Mouse (Mus musculus): ENCODE results near the gene Prex1.
A peak's percentile ranks its signal among the peaks of the same experiment; 100 is the strongest.
"Not testable (repeated sequence)": the region's sequence is repeated elsewhere in the genome, so short reads cannot be mapped to it uniquely, and the experiment has no call there.

Prex1 gene

DNA sequence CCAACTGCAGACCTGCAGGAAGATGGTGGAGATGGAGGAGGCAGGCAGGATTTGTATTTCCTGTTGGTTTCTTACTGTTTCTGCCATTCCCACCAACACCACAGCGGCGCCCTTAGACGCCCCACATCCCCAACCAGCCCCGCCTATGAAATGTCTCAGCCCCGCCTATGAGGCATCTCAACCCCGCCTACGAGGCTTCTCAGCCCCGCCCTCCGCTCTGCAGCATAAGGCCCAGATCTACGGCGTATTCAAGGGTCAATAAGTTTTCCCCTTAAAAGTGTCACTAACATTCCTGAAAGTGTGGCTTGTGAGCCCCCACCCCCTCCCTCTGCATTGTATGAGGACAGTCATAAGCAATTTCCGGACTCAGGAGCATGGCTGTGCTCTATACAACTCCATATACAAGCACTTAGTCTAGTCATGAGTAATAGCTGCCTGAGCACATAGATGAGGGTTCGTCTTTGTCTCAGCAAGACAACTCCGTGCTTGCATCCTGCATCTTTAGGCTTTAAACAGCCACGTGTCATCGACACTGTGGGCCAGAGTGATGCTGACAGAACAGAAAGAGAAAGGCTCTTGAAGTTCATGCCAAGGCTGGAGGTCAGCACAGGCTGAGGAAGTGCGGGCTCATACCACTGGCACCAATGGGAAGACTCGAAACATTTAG, 160.0 kb downstream of the Prex1 start:
- DNase-seq = no peak

DNA sequence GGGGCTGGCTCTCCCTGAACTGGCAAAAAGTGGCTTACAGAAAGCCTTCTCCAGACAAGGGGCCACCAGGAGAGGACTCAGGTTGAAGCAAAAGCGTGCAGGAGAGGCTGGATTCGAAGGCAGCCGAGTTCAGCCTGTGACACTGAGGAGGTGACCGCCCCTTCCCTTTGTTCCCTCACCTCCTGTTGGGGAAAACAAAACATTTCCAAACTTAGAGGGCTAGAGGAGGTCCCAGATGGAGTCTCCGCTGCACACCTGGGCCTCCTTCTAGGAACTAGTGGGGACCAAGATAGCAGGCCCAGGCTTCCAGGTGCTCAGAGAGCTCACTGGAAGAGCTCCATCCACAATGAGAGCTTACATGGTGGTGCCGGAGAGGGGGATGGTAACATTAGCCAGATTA, 161.0 kb downstream of the Prex1 start:
- no peak for DNase-seq

DNA sequence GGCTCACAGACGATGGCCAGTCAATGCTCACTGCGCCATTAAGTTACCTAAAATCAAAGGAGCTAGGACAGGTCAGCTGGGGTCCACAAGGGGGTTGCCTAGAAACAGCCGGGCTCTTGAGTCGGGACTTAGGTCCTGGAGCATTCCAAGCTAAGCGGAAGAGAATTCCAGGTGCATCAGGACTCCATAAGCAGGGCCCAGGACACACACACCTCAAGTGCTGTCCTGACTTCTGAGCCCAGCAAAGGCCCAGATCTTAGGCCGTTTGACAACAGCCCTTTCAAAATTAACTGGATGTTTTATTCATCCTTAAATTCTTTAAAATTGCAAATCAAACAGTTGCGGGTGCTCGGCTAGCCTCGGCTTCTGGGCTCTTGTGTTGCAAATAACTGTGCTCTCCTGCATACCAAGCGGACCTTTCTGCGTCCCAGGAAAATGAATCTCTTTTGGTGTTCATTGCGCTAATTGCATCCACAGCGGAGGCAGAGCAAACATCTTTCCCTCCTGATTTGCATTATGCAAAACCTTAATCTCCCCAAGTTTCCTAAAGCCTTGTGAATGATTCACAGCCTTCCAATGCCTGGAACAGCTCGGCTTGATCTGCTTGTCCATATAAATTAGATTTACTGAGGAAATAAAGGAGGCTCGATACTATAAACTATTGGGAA, 161.7 kb downstream of the Prex1 start:
- no peak for DNase-seq

DNA sequence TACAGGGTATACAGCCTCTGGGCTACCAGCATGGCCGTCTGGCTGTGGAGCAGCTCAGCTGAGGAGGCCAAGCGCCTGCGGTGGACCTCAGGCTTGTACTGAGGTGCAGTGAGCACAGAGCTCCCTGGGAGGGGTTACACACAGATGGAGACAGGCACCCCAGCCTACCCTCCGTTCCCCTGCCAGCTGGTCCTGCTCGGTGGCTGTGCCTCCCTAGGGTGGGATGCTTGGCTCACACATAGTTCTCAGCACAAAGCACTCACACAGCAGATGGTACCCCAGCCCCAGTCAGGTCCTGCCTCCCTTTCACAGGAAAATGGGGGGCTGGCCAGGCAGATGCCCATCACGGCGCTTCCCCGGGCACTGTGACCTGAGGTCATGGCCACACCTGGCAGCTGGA, 163.8 kb downstream of the Prex1 start:
- no peak for DNase-seq

DNA sequence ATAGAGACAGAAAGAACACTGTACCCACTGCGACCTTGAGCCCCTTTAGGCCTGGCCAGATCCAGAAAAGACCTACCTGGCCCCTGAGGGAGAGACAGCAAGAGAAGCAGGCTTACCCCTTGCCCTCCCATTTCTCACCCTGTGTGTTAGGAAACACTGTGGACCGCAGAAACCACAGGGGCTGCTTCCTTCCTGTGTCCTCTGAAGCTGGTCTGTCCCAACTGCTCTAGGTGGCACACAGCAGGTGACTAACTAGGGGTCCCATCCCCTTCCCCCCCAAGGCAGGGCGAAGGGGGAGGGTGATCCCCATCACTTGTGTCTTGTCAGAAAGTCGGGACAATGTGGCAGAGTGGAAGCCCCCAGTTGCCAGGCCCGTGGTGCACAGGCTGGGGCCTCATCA, 164.6 kb downstream of the Prex1 start:
- no peak for DNase-seq

DNA sequence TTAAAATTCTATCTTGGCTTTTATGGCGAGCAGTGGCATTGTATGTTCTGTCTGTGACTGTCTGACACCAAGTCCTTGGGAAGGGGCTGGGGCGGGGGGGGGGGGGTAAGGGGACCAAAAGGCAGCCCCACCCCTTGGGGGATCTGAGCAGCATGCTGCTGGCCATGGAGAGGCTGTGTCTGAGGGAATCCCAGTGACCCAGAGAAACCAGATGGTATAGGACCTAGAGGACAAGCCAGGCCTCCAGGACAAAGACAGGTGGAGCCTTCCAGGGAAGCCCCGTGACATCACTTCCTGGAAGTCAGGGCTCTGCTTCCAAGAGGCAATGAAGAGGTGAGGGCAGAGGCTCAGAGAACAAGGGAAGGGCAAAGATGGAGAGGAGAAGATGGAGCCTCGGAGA, 168.1 kb downstream of the Prex1 start:
- DNase-seq = no peak

DNA sequence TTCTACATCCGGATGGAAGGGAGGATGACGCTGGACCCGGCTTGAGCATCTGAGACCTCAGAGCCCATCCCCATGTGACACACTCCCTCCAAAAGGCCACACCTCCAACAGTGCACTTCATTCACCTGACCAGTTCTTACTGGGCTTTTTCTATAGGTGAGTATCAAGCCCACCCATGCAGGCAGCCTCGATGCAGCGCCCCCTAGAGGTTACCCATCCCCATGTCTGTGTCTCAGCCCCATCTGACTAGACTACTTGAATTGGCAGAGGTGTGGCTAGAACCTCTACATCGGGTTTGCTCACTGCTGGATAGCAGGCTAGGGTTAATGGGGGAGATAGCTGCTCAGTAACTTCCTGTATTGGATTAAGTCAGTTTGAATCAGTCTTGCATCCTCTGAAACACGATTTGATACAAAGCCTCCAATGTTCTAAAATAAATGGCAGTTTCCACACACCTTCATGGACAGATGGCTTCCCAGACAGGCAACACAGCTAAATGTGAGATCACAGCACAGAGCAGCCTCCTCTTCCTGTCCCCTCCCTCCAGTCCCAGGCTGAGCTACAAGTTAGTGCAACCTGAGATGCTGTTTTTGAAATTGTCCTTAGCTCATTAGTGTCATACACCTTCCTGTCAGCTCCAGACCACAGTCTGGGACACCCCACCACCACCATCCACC, 168.9 kb downstream of the Prex1 start:
- no peak for DNase-seq

DNA sequence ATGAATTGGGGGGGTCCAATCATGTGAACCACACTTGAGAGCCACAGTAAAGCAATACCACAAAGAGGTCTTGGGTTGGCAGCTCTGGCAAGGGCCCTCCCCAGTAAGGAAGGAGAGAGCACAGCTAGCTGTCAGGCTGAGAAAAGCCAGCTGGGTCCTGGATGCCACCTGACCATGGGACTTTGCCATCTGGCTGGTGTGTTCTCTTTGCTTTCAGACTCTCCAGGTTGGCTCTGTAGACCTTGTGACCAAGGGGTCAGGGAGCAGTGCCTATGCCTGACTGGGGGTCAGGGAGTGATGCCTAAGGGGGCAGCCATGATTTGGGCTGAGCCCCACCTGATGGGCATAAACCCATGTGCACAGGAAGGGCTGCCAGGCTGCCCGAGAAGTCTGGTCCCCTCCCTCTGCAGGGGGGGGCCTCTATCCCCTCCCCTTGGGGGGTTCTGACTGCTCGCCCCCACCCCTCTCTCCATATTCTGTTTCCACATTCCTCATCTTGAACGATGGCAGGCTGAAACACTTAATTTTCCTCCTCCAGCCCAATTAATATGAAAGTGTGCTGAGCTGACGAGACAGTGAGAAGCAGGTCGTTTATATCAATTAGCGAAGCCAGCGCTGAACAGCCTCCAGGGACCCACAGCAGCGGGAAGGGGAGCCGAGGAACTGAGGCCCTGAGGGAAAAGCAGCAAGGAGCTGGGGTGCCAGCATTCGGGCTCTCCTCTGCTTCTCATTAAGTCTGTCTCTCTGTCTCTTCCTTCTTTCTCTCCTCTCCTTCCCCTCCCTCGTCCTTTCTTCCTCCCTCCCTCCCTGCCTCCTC, 172.3 kb downstream of the Prex1 start:
- DNase-seq = no peak

DNA sequence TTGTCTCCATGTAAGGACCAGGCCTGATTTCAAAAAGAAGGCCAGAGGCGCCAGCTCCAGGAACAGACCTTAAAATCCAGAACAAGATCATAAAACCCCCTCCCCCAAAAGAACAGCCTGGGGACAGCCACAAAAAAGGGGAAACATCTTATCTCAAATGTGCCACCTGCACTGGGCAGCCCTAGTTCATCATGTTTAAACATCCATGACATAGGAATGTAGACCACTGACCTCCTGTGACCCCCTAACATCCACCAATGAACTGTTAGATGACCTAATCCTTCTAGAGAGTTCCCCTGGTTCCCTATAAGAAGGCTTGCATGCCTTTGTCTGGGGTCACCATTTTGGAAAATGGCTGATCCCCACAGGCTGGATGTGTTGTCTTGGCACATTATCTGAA, 173.4 kb downstream of the Prex1 start:
- DNase-seq = no peak

DNA sequence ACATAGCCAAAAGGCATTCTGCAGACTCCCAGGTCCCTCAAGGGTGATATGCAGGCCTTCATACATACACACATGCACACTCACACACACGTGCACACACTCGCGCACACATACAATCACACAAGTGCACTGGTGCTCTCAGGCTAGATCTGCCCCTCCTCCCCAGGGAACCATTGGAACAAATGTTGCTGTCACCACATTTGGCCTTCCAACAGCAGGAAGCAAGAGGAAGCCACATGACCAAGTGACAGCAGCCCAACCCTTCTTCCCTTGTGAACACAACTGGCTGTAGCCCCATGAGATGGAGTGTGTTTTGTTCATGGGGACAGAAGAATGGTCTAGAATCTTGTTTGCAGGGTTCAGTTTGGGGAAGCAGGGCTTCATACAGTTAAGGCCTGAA, 176.7 kb downstream of the Prex1 start:
- no peak for DNase-seq

DNA sequence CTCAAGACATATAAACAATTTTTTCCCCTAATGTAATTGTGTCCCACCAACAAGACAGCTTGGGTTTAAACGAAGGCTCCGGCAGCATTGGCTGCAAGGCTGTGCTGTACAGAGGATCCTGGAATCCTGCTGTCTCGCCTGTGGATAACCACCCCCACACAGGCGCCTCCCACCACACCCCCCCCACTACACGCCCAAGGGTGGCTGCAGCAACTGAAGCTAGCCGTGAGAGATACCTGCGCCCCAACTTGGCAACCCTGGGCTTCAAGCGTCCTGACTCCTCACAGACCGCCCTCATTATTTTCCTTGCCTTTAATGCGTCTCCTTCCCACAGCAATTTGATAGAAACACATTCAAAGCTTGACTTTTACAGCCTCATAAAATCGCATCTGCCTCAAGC, 178.1 kb downstream of the Prex1 start:
- no peak for DNase-seq

DNA sequence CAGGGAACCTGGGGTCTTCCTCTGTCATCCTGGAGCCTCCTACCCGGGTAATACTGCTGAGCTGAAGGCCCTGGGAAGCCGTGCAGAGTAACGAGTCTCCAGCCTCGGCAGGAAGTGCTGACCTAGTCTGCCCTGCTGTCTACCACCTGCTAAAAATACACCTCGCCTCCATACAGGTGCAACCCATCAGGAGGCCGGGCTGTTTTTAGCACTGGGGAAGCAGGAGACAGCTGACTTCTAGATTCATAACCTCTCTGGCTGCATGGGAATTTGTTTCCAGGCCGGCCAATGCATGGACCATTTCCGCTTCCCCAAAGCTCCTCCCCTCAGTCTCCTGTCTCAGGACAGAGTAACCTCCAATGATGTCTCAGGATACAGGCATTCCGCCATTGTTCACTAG, 187.4 kb downstream of the Prex1 start:
- DNase-seq = peak; percentile 5 to 12

DNA sequence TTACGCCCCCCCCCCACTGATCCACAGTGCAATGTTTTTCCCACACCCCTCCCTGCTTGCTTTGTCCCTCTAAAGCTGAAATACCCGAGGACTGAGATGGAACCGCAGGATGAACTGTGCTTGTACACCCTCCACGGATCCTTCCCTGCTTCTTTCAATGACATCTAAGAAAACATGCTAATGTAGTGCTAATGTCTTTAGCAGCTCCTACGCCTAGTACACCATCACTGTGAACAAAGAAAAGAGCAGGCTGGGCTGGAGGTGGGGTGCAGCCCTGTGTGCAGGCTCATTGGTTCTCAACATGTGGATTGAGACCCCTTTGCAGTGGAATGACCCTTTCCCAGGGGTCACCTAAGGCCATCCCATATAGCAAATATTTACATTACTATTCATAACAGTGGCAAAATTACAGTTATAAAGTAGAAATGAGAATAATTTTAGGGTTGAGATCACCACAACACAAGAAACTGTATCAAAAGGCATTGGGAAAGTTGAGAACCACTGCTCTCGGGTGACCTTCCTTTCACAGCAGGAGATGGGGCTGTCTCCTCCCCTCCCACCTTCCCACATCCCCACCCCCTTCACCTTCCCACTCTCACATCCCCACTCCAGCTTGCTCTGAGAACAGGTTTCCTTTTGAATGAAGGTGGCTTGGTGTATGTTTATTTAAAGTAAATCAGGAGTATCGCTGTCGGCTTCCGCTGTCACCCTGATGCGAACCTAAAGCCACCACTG, 190.3 kb downstream of the Prex1 start:
- no peak for DNase-seq

DNA sequence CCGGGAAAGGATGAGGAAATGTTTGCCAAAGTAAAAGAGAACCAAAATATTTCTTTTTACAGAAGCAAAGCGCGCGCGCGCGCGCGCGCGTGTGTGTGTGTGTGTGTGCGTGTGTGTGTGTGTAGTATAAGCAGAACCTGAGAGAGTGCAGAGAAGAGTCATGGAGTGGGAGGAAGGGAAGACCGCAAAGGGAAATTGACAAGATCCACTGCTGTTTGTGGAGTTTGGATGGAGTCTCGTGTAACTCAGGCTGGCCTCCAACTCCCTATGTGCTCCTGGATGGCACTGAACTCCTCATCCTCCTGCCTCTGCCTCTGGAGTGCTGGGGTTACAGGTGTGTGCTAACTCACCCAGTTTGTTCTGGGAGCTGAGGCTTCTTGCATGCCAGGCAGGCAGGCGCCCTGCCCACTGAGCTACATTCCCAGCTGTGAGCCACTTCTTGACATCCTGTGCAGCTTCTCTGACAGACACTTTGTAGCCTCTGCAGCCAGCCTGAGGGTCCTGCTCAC, 191.0 kb downstream of the Prex1 start:
- DNase-seq = no peak

DNA sequence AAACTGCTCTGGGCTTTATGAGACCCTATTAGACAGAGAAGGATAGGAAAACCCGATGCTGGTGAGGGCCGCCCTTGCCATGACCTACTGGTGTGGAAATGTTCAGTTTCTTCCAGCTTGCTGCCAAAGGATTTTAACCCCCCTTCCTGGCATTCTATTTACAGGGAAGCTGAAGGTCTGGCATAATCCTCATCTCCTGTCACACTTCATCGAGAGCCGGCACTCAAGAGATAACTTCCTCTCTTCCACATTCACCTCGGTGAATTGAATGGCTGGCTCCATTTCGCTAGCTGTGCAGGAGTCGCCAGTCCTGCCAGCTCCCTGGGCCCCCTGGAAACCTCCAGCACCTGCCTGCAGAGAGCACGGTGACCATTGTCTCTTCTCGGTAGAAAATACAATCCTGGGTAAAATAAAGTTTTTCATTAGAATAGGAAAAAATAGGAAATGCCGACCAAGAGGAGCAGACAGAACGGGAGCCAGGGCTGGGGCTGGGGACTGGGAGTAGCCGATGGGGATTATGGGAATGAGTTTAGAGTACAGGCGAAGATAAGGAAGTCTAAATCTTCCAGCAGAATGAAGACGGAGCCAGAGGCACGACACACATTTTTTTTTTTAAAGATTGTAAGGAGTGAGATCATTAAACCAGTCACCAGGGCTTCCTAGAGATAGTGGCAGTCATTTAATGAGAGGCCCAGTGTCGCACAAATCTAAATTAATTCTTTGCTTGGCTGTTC, 191.6 kb downstream of the Prex1 start:
- DNase-seq = no peak

DNA sequence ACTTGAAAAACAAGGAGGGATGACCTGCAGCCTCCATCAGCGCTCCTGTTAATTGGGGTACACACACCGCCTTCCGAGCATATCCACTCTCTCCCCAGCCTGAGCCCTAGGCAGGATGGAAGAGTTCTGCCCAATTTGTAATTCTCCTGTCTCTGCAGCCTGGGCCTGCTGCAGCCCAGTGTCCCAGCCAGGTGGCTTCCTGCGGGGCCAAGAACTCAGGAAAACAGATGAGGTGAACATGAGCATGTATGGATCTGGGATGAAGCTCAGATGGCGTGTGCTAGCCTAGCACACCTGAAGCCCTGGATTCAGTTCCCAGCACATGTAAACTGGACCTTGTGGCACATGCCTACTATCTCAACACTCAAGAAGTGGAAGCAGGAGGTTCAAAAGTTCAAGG, 192.2 kb downstream of the Prex1 start:
- DNase-seq = no peak

DNA sequence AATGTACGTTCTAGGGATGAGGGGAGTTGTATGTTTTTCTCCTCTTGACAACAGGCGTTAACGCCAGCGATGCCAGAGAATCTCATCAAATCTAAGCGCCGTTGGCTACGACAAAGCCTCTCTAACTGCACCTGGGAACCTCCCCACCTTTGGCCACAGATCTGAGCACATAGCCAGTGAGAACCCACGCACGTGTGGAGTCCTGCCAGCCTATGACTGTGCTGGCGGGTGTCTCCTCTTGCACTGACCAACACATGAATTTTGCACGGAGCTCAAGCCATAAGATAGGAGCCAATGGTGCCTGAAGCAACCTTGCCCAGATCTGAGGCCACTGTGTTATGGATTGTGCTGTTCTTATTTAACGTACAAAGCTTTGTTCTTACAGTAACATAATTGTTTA, 193.1 kb downstream of the Prex1 start:
- no peak for DNase-seq

DNA sequence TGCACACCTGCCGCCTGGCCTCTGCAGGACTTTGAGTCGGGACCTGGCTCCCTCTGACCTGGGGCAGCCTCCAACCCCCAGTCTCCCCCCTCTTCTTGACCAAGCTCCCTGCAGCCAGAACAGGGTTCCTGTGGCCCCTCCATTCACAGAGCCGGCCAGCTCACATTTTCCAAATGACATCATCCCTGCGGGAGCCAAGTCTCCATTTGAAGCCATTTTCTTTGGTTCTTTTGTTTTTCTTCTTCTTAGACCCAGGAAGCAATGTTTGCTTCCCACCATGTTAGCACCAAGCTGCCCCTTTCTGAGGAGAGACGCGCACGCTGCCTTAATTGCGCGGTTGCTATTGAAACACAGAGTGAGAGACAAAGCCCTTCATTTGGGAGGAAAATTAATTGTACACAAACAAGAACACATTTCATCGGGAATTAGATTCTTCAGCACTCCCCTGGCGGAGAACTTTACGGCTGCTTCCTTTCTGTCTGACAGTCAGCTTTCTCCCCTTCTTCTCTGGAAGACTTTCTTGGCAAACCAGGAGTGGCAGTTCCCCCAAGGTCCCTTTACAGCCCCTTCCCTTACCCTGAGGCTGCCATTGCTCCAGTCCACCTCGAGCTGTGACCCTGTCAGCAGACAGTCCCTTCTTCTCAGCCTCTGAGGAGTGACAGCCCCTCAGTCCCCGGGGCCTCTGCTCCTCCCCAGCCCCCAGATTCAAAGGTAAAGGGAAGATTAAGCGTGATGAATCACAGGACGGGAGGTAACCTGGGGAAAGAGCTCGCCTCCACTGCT, 196.0 kb downstream of the Prex1 start:
- DNase-seq = not testable (repeated sequence)

DNA sequence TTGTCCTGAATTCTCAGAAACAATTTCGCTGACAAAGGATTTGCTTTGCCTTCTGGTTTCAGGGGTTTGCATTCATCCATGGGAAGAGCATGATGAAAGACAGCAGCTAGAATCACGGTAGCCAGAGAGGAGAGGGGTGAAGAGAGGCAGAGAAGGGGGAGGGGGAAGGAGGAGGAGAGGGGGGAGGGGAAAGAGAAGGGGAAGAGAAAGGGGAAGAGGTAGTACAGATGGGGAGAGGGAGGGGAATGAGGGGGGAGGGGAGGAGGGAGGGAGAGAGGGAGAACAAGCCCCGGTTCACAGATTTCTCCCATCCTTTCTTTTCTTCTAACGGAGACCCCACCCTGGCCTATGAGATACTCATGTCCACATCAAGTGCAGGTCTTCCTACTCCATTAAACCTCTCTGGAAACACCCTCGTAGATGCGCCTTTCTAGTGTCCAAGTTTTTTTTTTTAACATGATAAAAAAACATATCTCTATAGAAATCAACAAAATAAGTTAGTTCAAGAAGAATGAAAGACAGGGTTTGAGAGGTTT, 196.7 kb downstream of the Prex1 start:
- no peak for DNase-seq

Measured in cerebellum, postnatal 36 days (tissue).